Mouse (Mus musculus): ENCODE data around the gene Shisa2.
A peak's percentile ranks its signal among the peaks of the same experiment; 100 is the strongest.
"Not testable (repeated sequence)": the region's sequence is repeated elsewhere in the genome, so short reads cannot be mapped to it uniquely, and the experiment has no call there.

The Shisa2 gene

DNA sequence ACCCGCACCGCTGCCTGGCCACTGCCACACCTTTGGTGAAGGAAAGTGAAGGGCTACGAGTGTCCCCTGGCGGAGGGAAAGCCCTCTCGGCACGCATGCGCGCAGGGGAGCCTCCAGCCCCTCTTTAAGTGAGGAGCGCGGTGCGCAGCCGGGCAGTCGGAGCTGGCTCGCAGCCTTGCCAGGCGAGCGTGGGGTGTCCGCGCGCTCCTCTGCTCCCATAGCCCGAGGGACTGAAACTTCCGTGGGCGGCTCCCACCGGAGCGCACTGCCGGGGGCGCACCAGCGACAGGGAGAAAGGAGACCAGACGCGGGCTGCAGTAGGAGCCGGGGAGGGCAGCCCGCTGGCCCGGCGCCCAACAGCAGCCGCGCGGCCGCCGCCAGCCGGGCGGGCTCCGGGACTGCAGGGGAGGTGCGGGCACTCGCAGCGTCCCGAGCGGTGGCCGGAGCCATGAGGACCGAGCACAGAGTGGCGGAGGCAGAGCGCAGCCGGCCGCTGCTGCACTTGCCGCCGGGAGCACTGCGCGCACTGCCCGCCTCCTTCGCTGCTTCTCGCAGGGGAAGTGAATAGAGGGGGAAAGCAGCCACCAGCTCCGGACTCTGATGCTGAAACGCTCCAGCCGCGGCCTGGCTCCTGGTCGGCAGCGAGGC is at the start of gene Shisa2:
TSS of gene Shisa2 (plus strand) at position 151 of the 648 bp plus-strand sequence.
- DNase-seq, result peak; percentile 11

GRCm38 (mm10) chr14:59576385-59576784 is 48.7 kb upstream of the Shisa2 start:
- DNase-seq, result no peak

GRCm38 (mm10) chr14:59590614-59591013 is 34.5 kb upstream of the Shisa2 start:
- no peak for DNase-seq

- no peak for DNase-seq
These were observed 33.2 kb upstream of the Shisa2 start for GRCm38 (mm10) chr14:59591901-59592300.

- DNase-seq, result no peak
These were observed 32.5 kb upstream of the Shisa2 start for GRCm38 (mm10) chr14:59592593-59592992.

DNA sequence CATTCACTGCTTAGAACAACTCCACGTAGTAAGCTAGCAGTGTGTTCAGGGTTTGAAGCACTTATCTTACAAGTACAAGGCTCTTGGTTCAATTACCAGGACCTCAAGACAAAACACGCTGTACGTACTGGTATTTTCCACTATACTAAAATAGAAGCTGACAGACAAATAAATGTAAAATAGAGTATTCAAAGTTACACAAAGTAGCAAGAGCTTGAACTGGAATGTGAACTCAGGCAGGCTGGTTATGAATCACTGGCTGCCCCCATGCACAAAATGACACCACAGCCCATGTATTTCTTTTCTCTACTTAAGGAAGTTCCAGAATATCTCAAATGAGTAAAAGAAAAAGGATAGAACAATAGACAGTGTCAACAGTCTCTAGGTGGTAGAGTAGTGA is 30.1 kb upstream of the Shisa2 start:
- DNase-seq, result no peak

- peak; percentile 93 for DNase-seq
These were observed 27.5 kb upstream of the Shisa2 start, which contains the start of gene Cdadc1 for GRCm38 (mm10) chr14:59597398-59598259. Gene Cdadc1, minus strand, starts transcription at chr14:59597959.

- DNase-seq, result no peak
These were observed 26.9 kb upstream of the Shisa2 start for GRCm38 (mm10) chr14:59598260-59598627.

GRCm38 (mm10) chr14:59604002-59604645 is 21.0 kb upstream of the Shisa2 start:
- no peak for DNase-seq

DNA sequence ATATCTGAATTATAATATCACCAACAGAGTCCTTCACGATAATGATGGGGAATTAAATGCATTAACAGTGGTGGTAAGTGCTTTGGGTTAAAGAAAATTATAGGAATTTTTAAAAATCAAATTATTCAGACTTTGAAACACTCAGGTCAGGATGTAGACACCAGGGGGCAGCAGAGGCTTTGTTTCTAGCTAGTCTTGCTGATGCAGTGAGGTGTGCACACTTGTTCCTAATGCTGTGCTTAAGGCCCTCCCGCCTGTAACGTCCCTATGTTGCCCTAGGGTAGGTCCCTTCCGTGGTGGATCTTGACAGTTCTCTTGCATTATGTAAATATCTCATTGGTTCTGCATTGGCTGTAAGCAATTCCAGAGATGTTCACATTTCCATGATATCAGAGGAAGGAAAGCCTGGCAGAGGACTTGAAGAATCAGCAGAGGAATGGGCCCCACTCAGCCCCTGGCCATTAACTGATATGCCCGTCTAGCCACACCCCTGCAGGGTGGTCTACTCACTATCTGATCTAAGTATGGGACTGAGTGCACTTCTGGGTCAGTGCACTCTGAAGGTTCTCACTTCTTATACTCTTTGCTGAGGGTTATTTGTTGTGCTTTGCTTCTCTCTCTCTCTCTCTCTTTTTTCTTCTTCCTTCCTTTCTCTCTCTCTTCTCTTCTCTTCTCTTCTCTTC is 19.3 kb upstream of the Shisa2 start:
- peak; percentile 33 for DNase-seq

GRCm38 (mm10) chr14:59607021-59607420 is 18.1 kb upstream of the Shisa2 start:
- DNase-seq, result no peak

GRCm38 (mm10) chr14:59612920-59613625 is 12.0 kb upstream of the Shisa2 start:
- DNase-seq, result no peak

GRCm38 (mm10) chr14:59614149-59614548 is 11.0 kb upstream of the Shisa2 start:
- not testable (repeated sequence) for DNase-seq

DNA sequence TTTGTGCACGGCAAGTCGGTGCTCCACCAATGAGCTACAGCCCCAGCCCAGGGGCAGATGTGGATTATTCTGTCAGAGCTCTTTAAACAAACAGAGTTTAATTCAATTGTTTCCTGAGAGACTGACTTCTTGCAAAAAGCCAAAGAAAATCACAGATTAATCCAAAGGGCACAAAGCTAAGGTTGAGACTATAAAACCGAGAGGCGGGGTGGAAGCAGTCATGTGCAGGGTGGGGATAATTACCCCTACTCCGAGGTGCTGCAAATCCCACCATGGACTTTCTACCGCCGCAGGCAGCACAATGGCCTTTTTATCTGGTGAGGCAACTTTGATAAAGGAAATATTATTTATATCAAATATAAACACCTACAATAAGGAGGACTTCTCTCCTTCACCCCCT is 8.3 kb upstream of the Shisa2 start:
- no peak for DNase-seq

- DNase-seq, result no peak
These were observed 702 bp upstream of the Shisa2 start for GRCm38 (mm10) chr14:59624326-59624885.

DNA sequence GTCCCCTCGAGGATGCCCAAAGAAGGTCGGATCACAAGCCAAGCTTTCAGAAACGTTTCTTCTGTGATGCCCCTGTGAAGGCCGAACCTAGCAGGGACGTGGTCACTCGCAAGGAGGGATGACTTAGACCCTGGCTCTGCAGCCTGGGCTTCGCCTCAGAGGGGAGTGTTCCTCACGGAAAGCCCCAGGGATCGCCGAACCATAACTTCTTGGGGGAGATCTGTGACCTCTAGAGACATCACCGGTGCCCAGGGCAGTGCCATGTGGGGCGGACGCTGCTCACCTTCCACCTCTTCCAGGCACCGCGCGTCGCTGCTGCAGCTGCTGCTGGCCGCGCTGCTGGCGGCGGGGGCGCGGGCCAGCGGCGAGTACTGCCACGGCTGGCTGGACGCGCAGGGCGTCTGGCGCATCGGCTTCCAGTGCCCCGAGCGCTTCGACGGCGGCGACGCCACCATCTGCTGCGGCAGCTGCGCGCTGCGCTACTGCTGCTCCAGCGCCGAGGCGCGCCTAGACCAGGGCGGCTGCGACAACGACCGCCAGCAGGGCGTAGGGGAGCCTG is 777 bp downstream of the Shisa2 start:
- no peak for DNase-seq

DNA sequence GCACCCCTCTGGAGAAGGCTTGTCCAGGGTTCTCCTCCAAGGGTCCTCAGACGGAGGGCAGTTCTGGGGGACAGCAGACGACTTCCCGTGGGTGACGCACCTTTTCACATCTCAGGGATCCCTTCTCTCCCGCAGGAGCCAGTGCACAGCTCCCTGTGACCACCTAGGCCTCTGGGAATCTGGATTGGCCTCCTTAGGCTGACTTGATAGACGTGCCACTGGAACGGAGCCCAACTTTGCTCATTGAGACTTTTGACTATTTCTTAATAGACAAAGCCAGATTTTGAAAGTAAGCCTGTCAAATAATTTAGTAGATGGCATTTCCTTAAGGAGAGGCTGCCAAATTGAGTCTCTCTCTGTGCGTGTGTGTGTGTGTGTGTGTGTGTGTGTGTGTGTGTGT is 1.6 kb downstream of the Shisa2 start:
- no peak for DNase-seq

- DNase-seq, result no peak
These were observed 2.1 kb downstream of the Shisa2 start for GRCm38 (mm10) chr14:59627142-59627680.

GRCm38 (mm10) chr14:59627823-59628222 is 2.7 kb downstream of the Shisa2 start:
- no peak for DNase-seq

- DNase-seq, result no peak
These were observed 4.2 kb downstream of the Shisa2 start for GRCm38 (mm10) chr14:59629308-59629707.

- DNase-seq, result no peak
These were observed 5.0 kb downstream of the Shisa2 start for GRCm38 (mm10) chr14:59630096-59630495.
